Mouse (Mus musculus) spleen, adult 2 months (tissue): ENCODE measurements at regions not wholly inside any gene's neighbourhood (a gene's known extent, or its start where the extent isn't known, plus 50 kb on each side); places are given as distances from the start of the nearest gene placed in this dataset.
"Not testable (repeated sequence)": the region's sequence is repeated elsewhere in the genome, so short reads cannot be mapped to it uniquely, and the experiment has no call there.

Experiments
- CTCF ChIP-seq: fragments of 200-500 bp; IDR thresholded peaks from 2 replicates; pipeline ENCODE4 v1.5.1; 2011; ENCODE audit warnings: mild to moderate bottlenecking, inconsistent platforms; ENCODE audit not compliant: insufficient read depth, insufficient read length, insufficient replicate concordance; ENCODE audit errors: extremely low read depth
- POLR2A ChIP-seq: fragments of 200-500 bp; IDR thresholded peaks from 2 replicates; pipeline ENCODE4 v1.6.1; 2011; ENCODE audit warnings: low read depth, low read length, inconsistent platforms

GRCm38 (mm10) chr5:129292821-129293220 is 196.3 kb downstream of the Adgrd1 start:
- TF ChIP-seq CTCF, POLR2A: not testable (repeated sequence)
